Mouse (Mus musculus) intestine, embryonic 14.5 days (tissue): ENCODE data around the gene Tmem44. TPM values are rescaled to one million over a fixed set of nuclear protein-coding genes. Genes with fewer than 3 reads are reported as not detected.
A peak's percentile ranks its signal among the peaks of the same experiment; 100 is the strongest.

Source experiments
- ATAC-seq: fragments of 200-750 bp; cut with Nextera tagmentation; replicated peaks from 2 replicates; pipeline ENCODE4 v1.8.0; 2017; ENCODE audit warnings: low read depth, moderate number of reproducible peaks, moderate TSS enrichment, moderate library complexity; ENCODE audit not compliant: low FRiP score, low TSS enrichment
- DNase-seq: peaks from one replicate; pipeline ENCODE4 v3.0.0-alpha.2; 2018; ENCODE audit warnings: low spot score
- H3K27ac ChIP-seq: fragments of 300-500 bp; sonication (generic); 2 replicates; pipeline ENCODE4 v1.5.1; 2014; ENCODE audit warnings: low read depth, mild to moderate bottlenecking, control low read depth
- H3K27me3 ChIP-seq: fragments of 300-500 bp; sonication (generic); replicated peaks from 2 replicates; pipeline ENCODE4 v1.6.1; 2014; ENCODE audit warnings: low read length, control low read depth; ENCODE audit not compliant: control insufficient read depth, insufficient read depth
- H3K36me3 ChIP-seq: fragments of 300-500 bp; sonication (generic); 2 replicates; pipeline ENCODE4 v1.6.1; 2014; ENCODE audit warnings: low read length, control low read depth; ENCODE audit not compliant: control insufficient read depth, insufficient read depth
- H3K4me1 ChIP-seq: fragments of 300-500 bp; sonication (generic); replicated peaks from 2 replicates; pipeline ENCODE4 v1.6.1; 2014; ENCODE audit warnings: low read length, control low read depth, mixed read lengths; ENCODE audit not compliant: control insufficient read depth, insufficient read depth
- H3K4me2 ChIP-seq: fragments of 300-500 bp; sonication (generic); 2 replicates; pipeline ENCODE4 v1.6.1; 2014; ENCODE audit warnings: low read length
- H3K4me3 ChIP-seq: fragments of 300-500 bp; sonication (generic); 2 replicates; pipeline ENCODE4 v1.5.1; 2014; ENCODE audit warnings: low read depth, low read length, control low read depth, mixed read lengths
- H3K9ac ChIP-seq: fragments of 300-500 bp; sonication (generic); 2 replicates; pipeline ENCODE4 v1.6.1; 2014; ENCODE audit warnings: mild to moderate bottlenecking, low read length
- H3K9me3 ChIP-seq: fragments of 300-500 bp; sonication (generic); 2 replicates; pipeline ENCODE4 v1.6.1; 2016; ENCODE audit warnings: low read length, control low read depth; ENCODE audit not compliant: control insufficient read depth
- WGBS: fragments of 180-500 bp; shearing (Covaris S2); extraction: QIAGEN DNeasy Blood & Tissue Kit; methylation state at CpG from one replicate; pipeline ENCODE4 v1.1.7; 2014; 5-methylcytosine and 5-hydroxymethylcytosine counted together
- polyA plus RNA-seq: library from polyadenylated mRNA; unstranded; fragments of >200 nt; fragmentation: Nextera tagmentation; extraction: Ambion mirVana; gene quantifications from 2 replicates; pipeline ENCODE4 v1.2.1, GENCODE M21; 2014

Tmem44 gene
- polyA plus RNA-seq, 1 experiment from 2014 or later = 15.6 TPM

DNA sequence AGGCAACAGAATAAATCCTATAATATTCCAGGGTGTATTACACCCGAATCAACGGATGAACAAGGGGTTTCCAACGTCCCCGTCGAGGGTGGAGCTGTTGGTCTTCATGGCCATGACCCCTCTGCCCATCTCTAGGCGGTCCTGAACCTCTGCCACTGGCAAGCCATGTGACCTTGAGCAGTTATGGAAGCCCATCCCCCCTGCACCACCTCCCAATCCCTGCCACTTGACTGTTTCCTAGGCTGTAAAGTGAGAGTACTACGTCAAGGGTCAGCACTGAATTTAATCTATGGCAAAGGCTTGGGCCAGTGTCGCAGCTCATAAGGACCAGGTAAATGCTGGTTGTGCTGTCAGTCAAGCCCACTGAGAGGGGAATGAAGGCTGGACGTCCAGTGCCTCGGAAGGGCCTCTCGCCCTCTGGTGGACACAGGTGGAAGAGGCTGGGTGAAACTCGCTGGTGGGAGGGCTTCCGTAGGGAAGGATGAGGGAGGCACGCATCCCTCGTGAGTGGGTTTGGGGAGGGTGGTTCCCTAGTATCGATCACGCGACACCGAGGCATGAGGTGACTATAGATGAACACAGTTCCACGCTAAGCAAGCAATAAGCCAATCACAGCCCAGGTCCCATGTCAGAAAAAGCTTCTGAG, 18.8 kb downstream of the Tmem44 start:
- Histone ChIP-seq H3K4me1 (peaks cover 7% of the 10 kb centered on the region; the same call in 1 of the 2 replicates), H3K9me3 (no peaks in the 10 kb centered on the region), H3K27ac (no peak overlapping the region), H3K27me3 (no peaks in the 10 kb centered on the region), H3K4me3 (no peak overlapping the region), H3K9ac (no peak overlapping the region), H3K4me2 (no peak overlapping the region), H3K36me3 (no peaks in the 10 kb centered on the region)
- ATAC-seq (peak; percentile 26; the same call in 1 of the 2 replicates), DNase-seq (peak; percentile 70)
- WGBS = 33% methylated on average over 20 of the region's 20 CpGs

DNA sequence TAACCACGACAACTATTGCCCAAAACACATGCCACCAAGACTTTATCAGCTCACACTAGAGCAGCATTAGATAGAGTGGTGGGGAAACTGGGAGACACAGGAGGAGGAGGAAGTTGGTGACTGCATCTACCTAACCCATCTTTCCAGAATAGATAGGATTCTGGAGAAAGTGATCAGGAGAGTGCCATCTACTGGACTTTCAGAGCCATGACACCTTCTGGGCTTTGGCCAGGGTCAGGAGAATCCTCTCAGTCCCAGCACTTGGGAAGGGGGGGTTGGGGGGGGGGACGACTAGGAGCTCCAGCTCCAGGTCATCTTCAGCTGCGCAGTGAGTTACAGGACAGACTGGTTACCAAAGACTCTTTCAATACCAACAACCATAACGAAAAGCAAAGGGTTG, 19.8 kb downstream of the Tmem44 start:
- DNase-seq = no peak

GRCm38 (mm10) chr16:30528386-30528785, 22.3 kb downstream of the Tmem44 start:
- H3K4me3 ChIP-seq = no peak overlapping the region
- no peaks in the 10 kb centered on the region for H3K36me3 ChIP-seq
- no peaks in the 10 kb centered on the region for H3K4me1 ChIP-seq
- no peak overlapping the region for H3K4me2 ChIP-seq
- H3K9ac ChIP-seq = no peak overlapping the region
- no peak for DNase-seq
- no peaks in the 10 kb centered on the region for H3K9me3 ChIP-seq
- no peak for ATAC-seq
- no peak overlapping the region for H3K27ac ChIP-seq
- no peaks in the 10 kb centered on the region for H3K27me3 ChIP-seq
- 86% methylated on average over 8 of the region's 8 CpGs for WGBS

More for the DNA sequence above, 19.8 kb downstream of the Tmem44 start:
- H3K27ac ChIP-seq = no peak overlapping the region
- 0 out of 2 replicates have a peak, but pooled peaks cover under 1% of the 10 kb centered on the region for H3K4me1 ChIP-seq
- H3K9ac ChIP-seq = no peak overlapping the region
- WGBS = 62% methylated on average over 4 of the region's 4 CpGs
- H3K27me3 ChIP-seq = no peaks in the 10 kb centered on the region
- H3K36me3 ChIP-seq = no peaks in the 10 kb centered on the region
- H3K4me2 ChIP-seq = no peak overlapping the region
- no peak overlapping the region for H3K4me3 ChIP-seq
- no peaks in the 10 kb centered on the region for H3K9me3 ChIP-seq
- ATAC-seq = no peak

DNA sequence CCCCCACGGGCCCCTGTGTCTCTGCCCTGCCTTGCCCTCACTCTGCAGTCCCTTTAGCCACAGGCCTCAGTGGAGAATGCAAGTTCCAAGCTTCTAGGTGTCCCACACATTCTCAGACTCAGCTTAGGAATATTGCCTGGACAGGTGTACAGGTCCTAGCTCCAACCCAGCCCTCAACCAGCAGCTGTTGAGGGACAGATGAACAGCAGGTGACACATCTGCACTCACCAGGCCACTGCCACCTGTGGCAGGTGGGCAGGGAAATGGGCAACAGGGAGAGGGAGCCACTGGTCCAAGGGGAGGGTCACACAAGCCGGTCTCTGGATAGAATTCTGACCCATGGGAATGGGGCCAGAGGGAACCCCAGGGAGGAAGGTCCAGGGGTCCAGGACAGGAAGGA, 22.8 kb downstream of the Tmem44 start:
- no peaks in the 10 kb centered on the region for H3K9me3 ChIP-seq
- WGBS = 71% methylated on average over 2 of the region's 2 CpGs
- ATAC-seq (no peak), DNase-seq (no peak)
- H3K27ac ChIP-seq = no peak overlapping the region
- no peak overlapping the region for H3K4me3 ChIP-seq
- no peaks in the 10 kb centered on the region for H3K36me3 ChIP-seq
- H3K4me2 ChIP-seq = no peak overlapping the region
- no peaks in the 10 kb centered on the region for H3K4me1 ChIP-seq
- H3K9ac ChIP-seq = no peak overlapping the region
- no peaks in the 10 kb centered on the region for H3K27me3 ChIP-seq

DNA sequence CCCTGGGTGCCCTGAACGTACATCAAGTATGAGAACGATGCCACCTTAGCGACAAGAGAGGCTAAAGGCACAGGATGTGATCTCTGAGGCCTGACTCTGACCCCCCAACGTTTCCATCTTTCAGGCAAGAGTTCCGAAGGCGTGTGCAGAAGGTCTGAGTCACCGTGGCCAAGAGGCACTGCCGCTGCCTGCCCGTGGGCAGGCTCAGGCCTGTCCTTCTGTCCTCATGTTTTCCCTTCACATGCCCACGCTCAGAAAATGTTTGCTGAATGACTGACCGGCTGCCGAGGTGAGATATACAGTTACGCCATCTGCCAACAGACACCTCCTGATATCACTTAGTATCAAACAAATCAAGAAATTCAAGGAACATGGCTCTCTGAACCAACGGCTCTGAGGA, 24.9 kb downstream of the Tmem44 start:
- Histone ChIP-seq H3K9ac (no peak overlapping the region), H3K4me1 (no peaks in the 10 kb centered on the region), H3K27ac (no peak overlapping the region), H3K36me3 (no peaks in the 10 kb centered on the region), H3K27me3 (no peaks in the 10 kb centered on the region), H3K4me3 (no peak overlapping the region), H3K4me2 (no peak overlapping the region), H3K9me3 (no peaks in the 10 kb centered on the region)
- WGBS = 91% methylated on average over 14 of the region's 14 CpGs
- no peak for ATAC-seq
- no peak for DNase-seq

DNA sequence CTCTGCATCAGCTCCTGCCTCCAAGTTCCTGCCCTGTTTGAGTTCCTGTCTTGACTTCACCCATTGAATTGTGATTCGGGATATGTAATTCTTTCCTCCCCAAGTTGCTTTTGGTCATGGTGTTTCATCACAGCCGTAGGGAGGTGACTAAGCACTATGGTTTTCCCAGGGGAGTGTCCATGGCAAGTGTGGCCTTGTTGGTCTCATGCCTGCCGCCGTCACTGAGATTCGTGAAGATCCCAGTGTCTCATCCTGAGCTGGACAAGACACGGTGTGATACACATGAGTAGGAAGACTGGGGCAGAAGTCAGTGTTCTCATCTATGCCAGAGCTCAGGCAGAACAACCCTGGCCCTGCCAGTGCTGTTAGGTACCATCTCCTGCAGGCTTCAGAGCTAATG, 26.2 kb downstream of the Tmem44 start:
- Histone ChIP-seq H3K36me3 (no peaks in the 10 kb centered on the region), H3K27ac (no peak overlapping the region), H3K9me3 (no peaks in the 10 kb centered on the region), H3K4me1 (no peaks in the 10 kb centered on the region), H3K4me2 (no peak overlapping the region), H3K27me3 (no peaks in the 10 kb centered on the region), H3K9ac (no peak overlapping the region), H3K4me3 (no peak overlapping the region)
- WGBS = 93% methylated on average over 6 of the region's 6 CpGs
- ATAC-seq (no peak), DNase-seq (no peak)

- ATAC-seq (no peak), DNase-seq (no peak)
- H3K36me3 ChIP-seq = no peaks in the 10 kb centered on the region
- peaks cover 8% of the 10 kb centered on the region for H3K4me1 ChIP-seq
- no peak overlapping the region for H3K4me2 ChIP-seq
- no peaks in the 10 kb centered on the region for H3K27me3 ChIP-seq
- no peak overlapping the region for H3K9ac ChIP-seq
- no peak overlapping the region for H3K27ac ChIP-seq
- 68% methylated on average over 10 of the region's 10 CpGs for WGBS
- H3K9me3 ChIP-seq = no peaks in the 10 kb centered on the region
- no peak overlapping the region for H3K4me3 ChIP-seq
Observed at GRCm38 (mm10) chr16:30522253-30522940, 28.2 kb downstream of the Tmem44 start.

GRCm38 (mm10) chr16:30521147-30521546, 29.5 kb downstream of the Tmem44 start:
- no peaks in the 10 kb centered on the region for H3K36me3 ChIP-seq
- no peak overlapping the region for H3K4me2 ChIP-seq
- DNase-seq = no peak
- H3K9me3 ChIP-seq = no peaks in the 10 kb centered on the region
- H3K27ac ChIP-seq = no peak overlapping the region
- WGBS = 65% methylated on average over 3 of the region's 3 CpGs
- H3K4me3 ChIP-seq = no peak overlapping the region
- no peak overlapping the region for H3K9ac ChIP-seq
- H3K4me1 ChIP-seq = peaks cover 9% of the 10 kb centered on the region
- no peak for ATAC-seq
- no peaks in the 10 kb centered on the region for H3K27me3 ChIP-seq
